Mouse (Mus musculus) kidney, adult 11 months (tissue): ENCODE results near the gene Tpcn2.

ENCODE experiments used
- DNase-seq: peaks from one replicate; pipeline ENCODE4 v3.0.0; 2022

The Tpcn2 gene

DNA sequence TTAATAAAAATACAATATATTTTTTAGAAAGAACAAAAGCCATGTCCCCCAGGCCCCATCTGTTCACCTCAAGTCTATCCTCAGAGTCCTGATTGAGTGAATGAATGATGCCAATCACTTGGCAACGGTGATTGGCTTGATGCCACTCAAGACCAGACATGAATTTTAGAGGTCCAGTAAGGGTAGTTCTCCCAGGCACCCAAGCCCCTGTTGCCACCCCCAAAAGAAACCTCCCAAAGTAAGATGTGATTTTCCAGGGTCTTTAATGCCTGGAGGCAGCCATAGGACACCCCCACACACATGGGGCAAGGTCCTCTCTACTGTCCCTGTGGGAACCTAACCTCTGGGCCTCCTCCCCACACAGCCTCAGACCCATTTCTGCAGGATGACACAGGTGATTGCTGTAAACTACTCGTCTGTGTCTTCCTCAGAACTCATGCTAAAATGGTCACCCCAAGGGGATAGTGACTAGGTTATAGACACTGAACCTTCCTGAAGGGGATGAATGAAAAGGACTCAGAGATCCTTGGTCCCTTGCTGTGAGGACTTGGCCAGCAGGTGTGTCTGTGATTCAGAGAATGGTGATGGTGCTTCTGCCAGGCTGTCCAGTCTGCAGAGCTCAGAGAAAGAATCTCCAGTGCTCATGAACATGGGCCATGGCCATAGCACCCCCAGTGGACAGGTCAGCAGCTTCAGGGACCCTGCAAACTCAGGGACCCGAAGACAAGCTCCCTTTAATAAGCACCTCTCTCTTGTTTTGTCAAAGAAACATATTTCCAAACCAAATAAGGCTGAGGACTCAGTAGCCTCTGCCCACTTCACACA, 15.1 kb upstream of the Tpcn2 start:
- no peak for DNase-seq

DNA sequence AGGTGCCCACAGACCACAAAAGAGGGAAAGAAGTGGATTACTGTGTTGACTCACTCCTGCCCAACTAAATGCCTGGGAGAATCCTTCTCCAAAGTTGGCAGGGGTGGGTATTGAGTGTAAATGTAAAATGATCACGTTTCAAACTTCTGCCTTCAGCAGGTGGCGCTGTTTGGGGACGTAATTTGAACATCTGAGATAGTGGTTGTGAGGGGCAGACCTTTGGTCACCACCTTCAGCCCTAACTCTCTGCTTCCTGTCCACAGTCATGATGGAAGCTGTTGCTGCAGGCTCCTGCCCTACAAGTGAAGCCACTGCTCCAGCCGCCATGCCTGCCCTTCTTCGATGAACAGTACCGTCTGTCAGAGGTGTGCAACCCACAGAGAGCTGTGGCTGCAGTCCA, 10.0 kb upstream of the Tpcn2 start:
- no peak for DNase-seq

DNA sequence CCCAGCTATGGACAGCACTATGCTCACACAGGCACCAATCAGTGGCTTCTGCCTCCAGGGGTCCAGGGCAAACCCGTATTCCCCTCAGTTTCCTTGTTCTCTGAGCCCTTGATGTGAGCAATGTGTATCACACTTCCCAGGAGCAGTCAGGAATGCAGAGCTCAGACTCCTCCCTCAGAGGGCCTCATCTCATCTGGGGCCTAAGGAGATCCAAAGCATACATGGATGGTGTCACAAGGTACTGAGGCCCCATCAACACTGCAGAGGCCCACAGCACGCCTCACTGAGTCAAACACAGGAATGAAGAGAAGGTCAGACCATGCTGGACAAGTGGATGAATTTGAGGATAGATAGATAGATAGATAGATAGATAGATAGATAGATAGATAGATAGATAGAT, 8.9 kb upstream of the Tpcn2 start:
- DNase-seq = no peak

DNA sequence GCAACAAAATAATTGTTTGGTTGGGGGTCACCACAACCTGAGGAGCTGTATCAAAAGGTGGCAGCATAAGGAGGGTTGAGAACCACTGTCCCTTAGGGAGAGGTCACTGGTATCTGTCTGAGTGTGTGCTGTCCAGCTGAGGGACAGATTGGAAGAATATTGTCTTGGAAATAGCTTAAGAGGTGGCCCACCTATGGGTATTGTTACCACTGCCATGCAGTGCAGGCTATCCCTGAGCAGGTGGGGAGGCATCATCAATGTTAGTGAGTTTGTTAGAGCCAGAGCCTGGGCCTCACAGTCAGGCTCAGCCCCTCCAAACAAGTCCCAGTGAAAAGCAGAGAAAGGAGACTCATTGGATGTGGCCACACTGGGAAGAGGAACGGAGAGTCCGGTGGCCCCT, 8.0 kb upstream of the Tpcn2 start:
- DNase-seq = no peak

DNA sequence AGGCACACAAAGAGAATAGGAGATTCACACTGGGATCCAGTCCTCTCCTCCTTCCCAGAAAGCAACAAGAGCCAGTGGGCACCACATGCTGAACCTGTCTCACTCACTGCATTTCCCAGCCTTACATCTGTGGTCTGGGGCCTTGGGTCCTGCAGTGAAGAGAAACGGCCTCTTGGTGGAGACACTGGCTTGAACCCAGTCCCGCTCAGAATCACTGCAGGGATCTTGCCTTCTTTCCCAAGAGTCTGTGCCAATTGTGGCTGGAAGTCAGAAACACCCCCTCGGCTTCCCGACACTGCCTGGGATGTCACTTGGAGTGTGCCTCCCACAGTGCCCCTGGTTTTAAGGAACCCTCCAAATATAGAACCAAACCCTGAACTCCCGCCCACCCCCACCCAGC, 5.5 kb upstream of the Tpcn2 start:
- no peak for DNase-seq

DNA sequence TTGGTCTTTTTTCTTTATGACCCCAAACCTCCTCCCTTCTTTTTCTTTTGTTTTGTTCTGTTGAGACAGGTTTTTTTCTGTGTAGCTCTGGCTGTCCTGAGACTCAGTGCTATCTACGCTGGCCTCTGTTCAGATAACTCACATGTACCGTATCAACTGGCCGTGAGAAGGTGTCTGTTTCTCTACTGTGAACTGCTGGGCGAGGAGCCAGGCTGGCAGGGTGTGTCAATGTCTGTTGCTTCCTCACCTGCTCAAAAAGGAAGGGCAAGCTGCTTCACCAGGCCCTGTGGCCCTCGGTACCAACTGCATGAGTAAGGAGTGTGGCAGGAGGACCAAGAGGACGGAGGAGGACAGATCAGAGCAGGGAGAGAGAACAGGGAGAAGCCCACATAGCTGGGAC, 3.6 kb upstream of the Tpcn2 start:
- no peak for DNase-seq

DNA sequence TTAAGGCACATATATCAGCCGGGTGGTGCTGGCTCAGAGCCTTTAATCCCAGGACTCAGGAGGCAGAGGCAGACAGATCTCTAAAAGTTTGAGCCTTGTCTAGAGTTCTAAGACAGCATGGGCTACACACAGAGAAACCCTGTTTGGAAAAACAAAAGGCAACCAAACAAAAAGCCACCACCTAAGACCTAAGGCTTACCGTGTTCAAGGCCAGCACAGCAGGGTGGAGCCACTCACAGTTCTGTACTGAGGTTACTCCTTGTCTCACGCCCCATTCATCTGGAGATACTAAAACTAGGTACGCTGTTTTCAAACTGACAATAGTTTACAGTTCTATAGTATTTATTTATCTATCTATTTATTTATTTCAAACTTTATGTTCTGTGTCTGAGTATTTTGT, 1.7 kb upstream of the Tpcn2 start:
- no peak for DNase-seq

DNA sequence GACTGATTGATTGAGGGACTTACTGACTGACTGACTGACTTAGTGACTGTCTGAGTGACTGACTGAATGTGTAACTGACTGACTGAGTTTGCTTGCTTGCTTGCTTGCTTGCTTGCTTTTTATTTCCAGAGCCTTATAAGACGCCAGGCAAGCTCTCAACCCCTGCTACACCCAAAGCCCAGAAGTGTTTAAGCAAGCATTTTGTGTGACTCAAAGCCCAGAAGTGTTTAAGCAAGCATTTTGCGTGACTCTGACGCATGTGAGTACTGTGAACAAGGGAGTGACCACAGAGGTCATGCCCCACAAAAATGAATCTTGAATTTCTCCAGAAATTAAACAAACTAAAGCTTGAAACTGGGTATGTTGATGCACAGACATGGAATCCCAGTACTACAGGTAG, 482 bp upstream of the Tpcn2 start:
- DNase-seq = no peak

DNA sequence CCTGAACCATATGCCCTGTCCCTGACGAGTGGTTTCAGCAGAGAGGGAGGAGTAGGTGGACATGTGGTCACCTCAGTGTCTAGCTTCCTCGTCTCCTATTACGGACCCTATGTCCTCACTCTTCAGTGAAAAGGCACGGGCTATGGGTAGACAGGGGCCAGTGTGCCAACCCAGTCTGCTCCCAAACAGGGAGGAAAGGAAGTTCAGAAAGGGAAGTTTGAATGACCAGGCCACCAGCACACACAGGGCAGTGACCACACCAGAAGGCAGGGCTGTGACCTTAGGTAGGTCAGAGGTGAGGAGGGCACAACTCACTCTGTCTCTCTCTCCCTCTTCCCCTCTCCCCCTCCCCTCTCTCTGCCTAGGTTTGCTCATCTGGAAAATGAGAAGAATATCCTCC, 770 bp downstream of the Tpcn2 start:
- no peak for DNase-seq

DNA sequence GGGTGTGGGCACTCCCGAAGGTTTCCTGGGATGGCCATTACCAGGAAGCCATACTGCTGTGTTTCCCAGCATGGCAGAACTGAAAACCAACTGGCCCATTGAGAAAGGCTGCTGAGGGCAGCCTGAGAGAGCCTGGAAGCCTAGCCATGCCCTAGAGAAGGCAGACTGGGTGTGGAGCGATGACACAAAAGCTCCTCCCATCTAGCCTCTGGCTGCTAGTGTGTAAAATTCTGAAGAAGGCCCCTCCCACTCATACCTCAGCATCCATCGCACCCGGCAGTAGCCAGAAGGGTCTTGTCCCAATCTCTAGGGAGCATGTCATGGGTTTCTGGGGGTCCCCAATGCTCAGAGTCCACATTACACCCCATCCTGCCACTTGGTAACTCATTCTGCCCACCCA, 2.4 kb downstream of the Tpcn2 start:
- DNase-seq = no peak

DNA sequence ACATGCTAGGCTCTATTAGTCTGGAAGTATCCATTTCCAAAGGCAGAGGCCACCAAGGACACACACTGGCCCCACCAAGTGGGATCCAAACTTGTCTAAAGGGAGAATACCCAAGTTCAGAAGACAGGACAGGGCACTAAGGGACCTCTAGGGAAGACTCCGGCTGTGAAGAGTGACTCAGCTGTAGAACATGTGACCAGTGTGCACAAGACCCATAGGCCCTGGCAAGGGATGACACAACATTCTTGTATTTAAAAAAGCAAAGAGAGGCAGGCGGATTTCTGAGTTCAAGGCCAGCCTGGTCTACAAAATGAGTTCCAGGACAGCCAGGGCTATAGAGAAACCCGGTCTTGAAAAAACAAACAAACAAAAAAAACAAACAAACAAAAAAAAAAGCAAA, 8.3 kb downstream of the Tpcn2 start:
- DNase-seq = no peak

DNA sequence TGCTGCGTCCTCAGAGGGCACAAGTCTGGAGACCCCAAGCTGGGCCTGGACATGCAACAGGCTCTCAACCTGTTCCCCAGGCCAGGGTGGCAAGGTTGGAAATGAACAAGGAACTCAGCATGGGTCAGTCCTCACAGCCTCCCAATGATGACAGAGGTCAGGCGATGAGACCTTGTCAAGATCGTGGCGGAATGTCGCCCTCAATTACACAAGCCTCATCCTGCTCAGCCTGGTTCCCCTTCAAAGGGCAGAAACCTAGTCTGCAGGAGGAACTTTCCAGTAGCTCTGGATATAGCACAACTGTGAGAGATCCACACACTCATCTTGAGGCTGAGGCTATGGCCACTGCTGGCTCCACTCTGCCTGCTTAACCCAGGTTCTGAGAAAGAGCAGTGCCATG, 12.9 kb downstream of the Tpcn2 start:
- no peak for DNase-seq

DNA sequence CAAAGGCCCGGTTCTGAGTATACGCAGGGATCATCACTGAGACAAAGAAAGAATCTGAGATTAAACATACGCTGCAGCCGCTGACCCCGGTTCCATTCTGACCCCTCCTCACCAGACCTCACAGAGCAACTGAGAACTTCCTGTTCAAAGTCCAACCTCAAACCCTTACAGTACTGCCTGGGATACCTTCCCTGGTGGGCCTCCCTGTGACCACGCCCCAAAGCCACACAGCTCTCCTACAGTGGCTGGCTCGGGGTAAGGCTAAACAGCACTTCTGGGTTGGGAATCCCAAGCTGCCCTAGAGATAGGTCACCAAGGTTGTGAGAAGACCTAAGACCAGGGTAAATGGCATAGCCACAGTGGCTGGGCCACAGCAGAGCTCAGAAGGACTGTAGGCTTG, 14.9 kb downstream of the Tpcn2 start:
- DNase-seq = no peak

DNA sequence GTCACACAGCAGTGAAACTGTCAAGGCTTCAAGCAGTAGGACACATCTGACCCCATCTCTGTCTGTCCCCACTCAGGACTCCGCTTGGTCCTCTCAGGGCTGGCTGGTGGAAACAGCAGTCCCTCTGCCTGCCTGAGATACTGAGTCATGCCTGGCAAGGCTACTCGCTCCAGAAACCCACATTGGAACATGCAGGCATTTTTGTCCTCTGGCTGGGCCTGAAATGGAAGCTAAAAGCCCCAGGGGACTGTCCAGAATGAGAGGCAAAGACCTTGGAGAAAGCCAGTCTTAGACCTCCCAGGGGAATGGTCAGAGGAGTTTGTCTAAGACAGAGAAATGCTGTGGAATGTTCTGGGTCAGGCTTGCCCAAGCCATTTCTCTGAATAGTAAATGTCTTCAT, 17.8 kb downstream of the Tpcn2 start:
- peak; percentile 36 for DNase-seq

DNA sequence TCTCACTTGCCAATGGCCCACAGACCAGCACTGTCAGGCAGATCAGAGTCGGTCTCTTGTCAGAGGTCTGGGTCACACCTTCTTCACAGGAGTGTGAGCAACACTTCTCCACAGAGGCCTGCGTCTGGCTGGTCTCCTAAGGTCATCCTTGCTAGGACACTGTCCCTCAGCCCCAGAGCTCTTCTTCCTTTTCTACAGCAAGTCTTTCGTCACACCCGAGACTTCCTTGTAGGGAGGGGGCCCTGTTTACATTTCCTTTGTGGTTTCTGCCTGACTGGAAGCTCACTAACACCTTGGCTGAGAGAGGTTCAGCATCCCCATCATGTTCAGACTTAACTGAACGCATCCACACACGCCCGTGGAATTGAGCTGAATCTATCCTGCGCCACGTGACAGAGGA, 19.6 kb downstream of the Tpcn2 start:
- DNase-seq = no peak

DNA sequence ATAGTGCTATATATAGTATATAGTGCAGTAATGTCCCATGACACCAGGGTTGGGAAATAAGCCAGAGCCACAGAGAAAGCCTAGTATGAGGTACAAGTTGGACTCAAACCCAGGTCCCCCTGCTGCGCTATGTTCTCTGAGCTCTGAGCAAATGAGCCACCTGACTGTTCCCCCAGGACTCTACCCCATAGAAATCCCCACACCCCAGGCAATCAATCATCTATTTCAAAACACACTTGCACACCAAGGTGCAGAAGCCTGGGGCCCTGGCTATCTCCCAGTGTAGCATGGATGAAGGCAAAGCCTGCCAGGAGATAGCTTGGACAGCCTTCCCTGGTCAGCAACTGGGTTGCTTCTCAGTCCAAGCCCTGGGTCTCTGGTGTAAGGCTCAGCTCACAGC, 27.7 kb downstream of the Tpcn2 start:
- no peak for DNase-seq

DNA sequence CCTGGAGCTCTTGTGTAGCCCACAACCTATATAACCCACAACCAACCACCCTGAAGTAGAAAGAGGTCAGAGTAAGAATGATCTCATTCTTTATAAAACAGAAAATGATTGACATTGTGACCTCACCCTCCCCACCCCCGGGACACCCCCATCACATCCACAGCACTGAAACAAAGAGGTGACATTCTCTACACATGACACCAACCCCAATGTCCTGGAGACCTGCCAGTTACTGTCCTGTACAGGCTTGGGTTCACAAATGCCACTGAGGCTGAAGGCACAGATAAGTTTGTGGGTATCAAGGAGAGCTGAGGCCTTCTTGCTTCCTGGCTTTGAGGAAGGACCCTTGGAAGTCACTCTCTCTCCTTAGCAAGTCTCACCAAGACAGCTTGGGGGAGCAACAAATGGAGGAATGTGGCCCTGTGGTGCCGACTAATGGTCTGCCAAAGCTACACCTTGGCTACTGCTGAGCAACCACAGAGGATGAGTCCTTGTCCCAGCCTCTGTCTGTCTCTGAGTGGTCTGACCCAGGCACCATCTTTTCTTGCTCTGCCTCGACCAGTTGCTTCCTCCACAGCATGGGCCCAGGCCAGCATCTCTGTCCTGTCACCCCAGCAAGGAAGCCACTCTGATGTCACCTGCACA, 29.7 kb downstream of the Tpcn2 start:
- no peak for DNase-seq

DNA sequence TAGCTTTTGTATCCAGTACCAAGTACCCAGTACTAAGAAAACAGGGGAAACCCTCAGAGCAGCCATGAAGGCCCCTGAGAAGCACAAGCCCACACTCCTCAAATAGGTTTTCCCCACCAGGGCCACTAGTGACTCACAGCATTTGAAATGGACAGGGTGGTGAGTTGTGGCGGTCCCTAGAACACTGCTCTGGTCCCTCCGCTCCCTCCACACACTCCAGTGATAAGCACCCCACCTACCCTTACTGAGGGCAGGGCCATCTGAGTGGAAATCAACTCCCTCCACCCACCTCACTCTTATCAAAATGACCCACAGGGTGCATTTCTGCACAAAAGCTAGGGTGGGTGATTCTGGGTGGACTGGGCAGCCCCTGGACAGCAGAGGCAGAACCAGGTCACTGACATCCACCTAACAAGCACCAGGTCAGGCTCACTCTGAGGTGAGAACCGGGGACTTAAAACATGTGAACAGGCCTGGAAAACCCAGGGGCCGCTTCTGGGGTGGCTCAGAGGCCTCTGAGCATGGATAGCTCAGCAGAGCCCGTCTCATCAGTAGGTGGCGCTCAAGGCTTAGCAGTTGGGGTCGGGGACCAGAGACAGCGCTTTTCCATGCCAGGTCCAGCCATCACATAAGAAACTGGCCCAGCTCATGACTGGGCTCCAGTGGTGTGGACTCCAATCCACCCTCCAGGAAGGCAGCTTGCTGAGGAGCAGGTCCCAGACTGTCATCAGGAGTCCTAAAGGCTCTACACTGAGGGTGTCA, 30.9 kb downstream of the Tpcn2 start:
- DNase-seq = peak; percentile 53

DNA sequence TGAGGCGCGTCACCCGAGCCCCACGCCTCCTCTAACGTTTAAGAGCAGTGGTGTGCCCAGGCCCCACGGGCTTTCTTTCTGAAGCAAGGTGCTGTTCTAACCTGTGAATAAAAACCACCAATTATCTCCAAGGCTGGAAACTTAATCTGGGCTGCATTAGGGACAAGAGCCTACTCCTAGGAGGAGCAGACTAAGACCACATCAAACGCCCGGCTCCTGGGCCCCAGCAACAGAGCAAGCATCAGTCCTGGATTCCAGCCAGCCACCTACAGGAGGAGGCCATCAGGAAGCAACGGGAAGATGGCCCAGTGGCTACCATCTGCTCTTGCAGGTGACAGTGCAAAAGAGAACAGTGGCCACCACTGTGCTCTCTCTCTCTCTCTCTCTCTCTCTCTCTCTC, 33.6 kb downstream of the Tpcn2 start:
- no peak for DNase-seq

DNA sequence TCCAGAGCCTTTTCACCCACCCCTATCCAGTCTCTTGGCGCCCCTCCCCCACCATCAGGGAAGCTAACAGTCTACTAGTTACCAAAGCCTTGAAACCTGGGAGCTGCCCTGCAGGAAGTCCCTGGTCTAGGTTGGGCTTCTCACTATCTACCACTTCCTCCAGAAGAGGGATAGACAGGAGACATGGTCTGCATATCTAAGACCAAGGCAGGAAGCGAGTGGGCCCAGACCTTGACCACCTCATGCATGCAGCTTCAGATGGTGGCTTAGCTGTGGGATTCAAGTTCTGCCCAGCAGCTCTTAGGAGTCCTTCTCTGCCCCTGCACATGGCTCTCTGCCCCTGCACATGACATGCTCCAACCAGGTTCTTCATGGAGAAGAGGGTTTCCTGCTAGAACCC, 34.9 kb downstream of the Tpcn2 start:
- no peak for DNase-seq

DNA sequence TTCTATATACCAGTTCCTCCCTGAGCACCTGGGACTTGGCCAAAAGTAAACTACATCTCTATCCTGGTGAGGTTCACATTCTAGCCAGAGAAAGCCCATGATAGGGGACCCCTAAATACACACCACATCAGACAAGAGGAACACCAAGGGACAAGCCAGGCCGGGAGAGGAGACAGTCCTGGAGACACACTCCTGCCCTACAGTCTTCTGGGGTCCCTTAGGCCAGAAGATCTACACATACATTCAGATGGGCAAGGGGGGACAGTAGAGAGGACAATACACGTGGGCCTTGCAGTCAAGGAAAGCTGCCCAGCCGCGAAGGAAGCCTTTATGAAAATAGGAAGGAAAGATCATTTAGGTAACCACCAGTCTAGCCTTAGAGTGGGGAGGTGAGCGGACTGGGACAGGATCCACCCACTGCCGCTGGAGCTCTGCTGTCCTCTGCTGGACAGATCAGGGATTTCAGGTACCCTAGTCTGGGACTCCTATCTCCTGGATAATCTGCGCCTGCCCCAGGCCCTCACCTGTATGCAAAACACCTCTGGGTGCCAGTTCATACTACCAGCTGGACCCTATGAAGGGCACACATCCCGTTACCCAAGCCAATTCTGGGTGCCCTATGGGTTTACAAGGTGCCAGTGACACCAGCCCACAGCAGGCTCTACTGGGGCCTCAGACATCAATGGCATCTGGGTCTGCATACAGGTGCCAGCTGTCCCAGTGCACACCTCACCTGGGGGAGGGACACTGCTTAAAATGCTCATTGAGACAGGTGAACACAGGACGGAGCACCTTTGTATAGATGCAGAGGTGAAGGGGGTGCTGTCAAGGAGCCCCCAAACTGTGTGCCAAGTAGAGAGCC, 40.7 kb downstream of the Tpcn2 start:
- DNase-seq = peak; percentile 80

DNA sequence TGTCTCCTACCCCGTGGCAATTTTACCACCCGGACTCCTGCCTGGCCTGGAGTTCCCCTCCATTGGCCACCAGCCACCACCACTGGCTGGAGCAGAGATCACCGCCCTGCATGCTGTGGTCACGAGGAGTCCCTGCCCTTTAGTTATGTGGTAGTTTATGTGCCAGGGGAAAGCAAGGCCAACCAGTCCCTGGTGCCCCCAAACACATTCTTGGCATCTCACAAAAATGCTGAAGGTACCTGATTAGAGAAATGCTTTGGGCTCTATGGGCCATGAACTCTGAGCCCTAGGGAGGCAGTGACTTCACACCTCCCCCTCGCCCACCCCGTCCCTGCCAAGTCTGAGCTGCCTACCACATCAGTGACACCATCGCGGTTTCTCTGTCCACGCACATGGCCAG, 41.8 kb downstream of the Tpcn2 start:
- peak; percentile 96 for DNase-seq

DNA sequence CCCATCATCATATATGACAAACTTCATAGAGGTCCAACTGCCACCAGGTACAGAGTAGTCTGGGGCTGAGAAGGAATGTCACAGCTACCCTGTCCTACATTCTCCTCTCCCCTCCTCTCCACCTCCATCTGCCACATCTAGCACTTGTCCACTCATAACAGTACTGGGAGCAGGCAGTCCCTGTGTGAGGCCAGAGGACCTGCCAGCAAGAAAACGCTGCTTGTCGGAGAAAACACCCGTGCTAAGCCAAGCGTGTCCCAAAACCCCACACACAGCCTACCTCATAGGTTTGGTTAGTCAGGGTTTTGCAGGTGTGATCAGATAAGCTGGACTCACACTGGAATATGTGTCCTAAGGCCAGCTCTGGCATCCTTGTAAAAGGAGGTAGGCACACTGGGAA, 42.9 kb downstream of the Tpcn2 start:
- DNase-seq = no peak
